Mouse (Mus musculus): Measurements from ENCODE around the gene Tiam2. TPM values are rescaled to one million over a fixed set of nuclear protein-coding genes. Genes with fewer than 3 reads are reported as not detected.

Tiam2 gene
- polyA plus RNA-seq, 1 experiment, result 0.38 TPM

GRCm38 (mm10) chr17:3435299-3435698 is 108.9 kb downstream of the Tiam2 start:
- H3K27ac ChIP-seq (ENCODE audit: insufficient read depth, low read depth, low read length), result no peak overlapping the region
- no peak overlapping the region for H3K4me3 ChIP-seq (ENCODE audit: insufficient read depth, low read length)
- TF ChIP-seq POLR2A (IDR thresholded peaks at IDR 0.05; ENCODE audit: borderline replicate concordance, low read depth, low read length), result no peak
- no peak for TF ChIP-seq CTCF (IDR thresholded peaks at IDR 0.05; ENCODE audit: low read depth, low read length)
- H3K4me1 ChIP-seq (ENCODE audit: control insufficient read depth, insufficient read depth, low read length), result no peaks in the 10 kb centered on the region

GRCm38 (mm10) chr17:3436841-3437515 is 110.6 kb downstream of the Tiam2 start:
- no peak overlapping the region for H3K27ac ChIP-seq (ENCODE audit: insufficient read depth, low read depth, low read length)
- TF ChIP-seq CTCF (IDR thresholded peaks at IDR 0.05; ENCODE audit: low read depth, low read length) (no peak), POLR2A (IDR thresholded peaks at IDR 0.05; ENCODE audit: borderline replicate concordance, low read depth, low read length) (no peak)
- H3K4me1 ChIP-seq (ENCODE audit: control insufficient read depth, insufficient read depth, low read length), result no peaks in the 10 kb centered on the region
- no peak overlapping the region for H3K4me3 ChIP-seq (ENCODE audit: insufficient read depth, low read length)

GRCm38 (mm10) chr17:3442526-3443401 is 116.4 kb downstream of the Tiam2 start:
- H3K27ac ChIP-seq (ENCODE audit: insufficient read depth, low read depth, low read length), result no peak overlapping the region
- H3K4me1 ChIP-seq (ENCODE audit: control insufficient read depth, insufficient read depth, low read length), result peaks cover 7% of the 10 kb centered on the region
- TF ChIP-seq CTCF (IDR thresholded peaks at IDR 0.05; ENCODE audit: low read depth, low read length), result no peak
- H3K4me3 ChIP-seq (ENCODE audit: insufficient read depth, low read length), result no peak overlapping the region

- Histone ChIP-seq H3K4me1 (ENCODE audit: control insufficient read depth, insufficient read depth, low read length) (peaks cover 7% of the 10 kb centered on the region), H3K4me3 (ENCODE audit: insufficient read depth, low read length) (no peak overlapping the region), H3K27ac (ENCODE audit: insufficient read depth, low read depth, low read length) (no peak overlapping the region)
- TF ChIP-seq CTCF (IDR thresholded peaks at IDR 0.05; ENCODE audit: low read depth, low read length) (no peak), POLR2A (IDR thresholded peaks at IDR 0.05; ENCODE audit: borderline replicate concordance, low read depth, low read length) (no peak)
Measured at GRCm38 (mm10) chr17:3446191-3446950, 120.0 kb downstream of the Tiam2 start.

- Histone ChIP-seq H3K4me3 (ENCODE audit: insufficient read depth, low read length) (no peak overlapping the region), H3K4me1 (ENCODE audit: control insufficient read depth, insufficient read depth, low read length) (peaks cover 7% of the 10 kb centered on the region), H3K27ac (ENCODE audit: insufficient read depth, low read depth, low read length) (no peak overlapping the region)
- TF ChIP-seq CTCF (IDR thresholded peaks at IDR 0.05; ENCODE audit: low read depth, low read length) (no peak), POLR2A (IDR thresholded peaks at IDR 0.05; ENCODE audit: borderline replicate concordance, low read depth, low read length) (no peak)
Measured at GRCm38 (mm10) chr17:3448725-3449124, 122.4 kb downstream of the Tiam2 start.

GRCm38 (mm10) chr17:3451077-3451476 is 124.7 kb downstream of the Tiam2 start:
- no peak for TF ChIP-seq POLR2A (IDR thresholded peaks at IDR 0.05; ENCODE audit: borderline replicate concordance, low read depth, low read length)
- peak; percentile 54 for TF ChIP-seq CTCF (IDR thresholded peaks at IDR 0.05; ENCODE audit: low read depth, low read length)
- Histone ChIP-seq H3K4me3 (ENCODE audit: insufficient read depth, low read length) (no peak overlapping the region), H3K27ac (ENCODE audit: insufficient read depth, low read depth, low read length) (no peak overlapping the region), H3K4me1 (ENCODE audit: control insufficient read depth, insufficient read depth, low read length) (peaks cover 9% of the 10 kb centered on the region)

- Histone ChIP-seq H3K4me3 (ENCODE audit: insufficient read depth, low read length) (no peak overlapping the region), H3K27ac (ENCODE audit: insufficient read depth, low read depth, low read length) (no peak overlapping the region), H3K4me1 (ENCODE audit: control insufficient read depth, insufficient read depth, low read length) (peaks cover 5% of the 10 kb centered on the region; the same call in 1 of the 2 replicates)
- TF ChIP-seq POLR2A (IDR thresholded peaks at IDR 0.05; ENCODE audit: borderline replicate concordance, low read depth, low read length), result no peak
- TF ChIP-seq CTCF (IDR thresholded peaks at IDR 0.05; ENCODE audit: low read depth, low read length), result no peak
Measured at GRCm38 (mm10) chr17:3452571-3453311, 126.4 kb downstream of the Tiam2 start.

GRCm38 (mm10) chr17:3453946-3454345 is 127.6 kb downstream of the Tiam2 start:
- Histone ChIP-seq H3K4me3 (ENCODE audit: insufficient read depth, low read length) (no peak overlapping the region; the same call in 1 of the 2 replicates), H3K27ac (ENCODE audit: insufficient read depth, low read depth, low read length) (no peak overlapping the region), H3K4me1 (ENCODE audit: control insufficient read depth, insufficient read depth, low read length) (peaks cover 5% of the 10 kb centered on the region; the same call in 1 of the 2 replicates)
- TF ChIP-seq POLR2A (IDR thresholded peaks at IDR 0.05; ENCODE audit: borderline replicate concordance, low read depth, low read length) (no peak), CTCF (IDR thresholded peaks at IDR 0.05; ENCODE audit: low read depth, low read length) (no peak)

- Histone ChIP-seq H3K4me3 (ENCODE audit: insufficient read depth, low read length) (no peak overlapping the region), H3K27ac (ENCODE audit: insufficient read depth, low read depth, low read length) (no peak overlapping the region), H3K4me1 (ENCODE audit: control insufficient read depth, insufficient read depth, low read length) (peaks cover 5% of the 10 kb centered on the region; the same call in 1 of the 2 replicates)
- TF ChIP-seq CTCF (IDR thresholded peaks at IDR 0.05; ENCODE audit: low read depth, low read length), result no peak
Measured at GRCm38 (mm10) chr17:3454850-3455249, 128.5 kb downstream of the Tiam2 start.
